Mouse (Mus musculus): ENCODE measurements around the gene Eya2. TPM values are rescaled to one million over a fixed set of nuclear protein-coding genes. Genes with fewer than 3 reads are reported as not detected.

Eya2 gene
- polyA plus RNA-seq, 1 experiment from 2014 or later: 7.2 TPM

DNA sequence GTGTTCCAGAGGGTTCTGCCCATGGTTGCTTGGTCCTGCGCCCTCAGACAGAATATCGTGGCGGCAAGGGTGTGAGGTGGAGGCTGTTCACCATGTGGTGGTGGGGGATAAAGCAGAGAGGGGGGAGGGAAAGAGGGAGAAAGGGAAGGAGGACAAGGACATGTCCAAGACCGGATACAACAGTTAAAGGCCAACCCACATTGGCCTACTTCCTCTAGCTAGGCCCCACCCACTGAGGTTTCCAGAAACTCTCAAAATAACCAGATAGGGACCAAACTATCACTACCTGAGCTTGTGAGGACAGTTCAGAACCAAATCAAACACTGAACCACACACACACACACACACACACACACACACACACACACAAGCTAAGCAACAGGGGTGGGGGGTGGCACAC is 157.9 kb downstream of the Eya2 start:
- H3K27ac ChIP-seq (replicated peaks): no peak overlapping the region
- H3K9ac ChIP-seq (replicated peaks): no peak overlapping the region
- WGBS: 82% methylated on average over 4 of the region's 4 CpGs
- H3K9me3 ChIP-seq: no peaks in the 10 kb centered on the region
- peaks cover 15% of the 10 kb centered on the region for H3K27me3 ChIP-seq
- H3K4me3 ChIP-seq: no peak overlapping the region
- ATAC-seq (ENCODE audit: low FRiP score, low read depth): no peak
- H3K4me2 ChIP-seq (replicated peaks): no peak overlapping the region
- H3K4me1 ChIP-seq: peaks cover 15% of the 10 kb centered on the region
- no peaks in the 10 kb centered on the region for H3K36me3 ChIP-seq

DNA sequence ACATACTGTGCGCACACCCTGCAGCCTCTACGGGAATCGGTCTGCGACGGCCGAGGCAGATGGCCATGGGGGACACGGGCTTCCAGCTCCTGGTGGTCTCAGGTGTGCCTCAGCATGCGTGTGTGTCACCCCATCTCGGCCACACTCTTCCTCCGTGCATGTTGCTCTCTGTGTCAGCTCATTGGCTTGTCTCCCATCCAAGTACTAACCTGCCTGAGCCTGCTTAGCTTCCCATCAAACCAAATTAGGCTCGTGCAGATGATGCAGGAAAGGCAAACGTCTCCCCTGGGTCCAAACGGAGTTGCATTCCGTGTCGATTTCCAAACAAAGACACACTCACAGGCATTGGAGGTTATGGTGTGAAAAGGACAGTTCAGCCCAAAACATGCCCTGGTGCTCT is 163.0 kb downstream of the Eya2 start:
- ATAC-seq (ENCODE audit: low FRiP score, low read depth): peak; percentile 47
- Histone ChIP-seq H3K9me3 (no peaks in the 10 kb centered on the region), H3K4me3 (no peak overlapping the region), H3K9ac (replicated peaks) (no peak overlapping the region), H3K4me2 (replicated peaks) (no peak overlapping the region), H3K27me3 (0 out of 2 replicates have a peak, but pooled peaks cover 4% of the 10 kb centered on the region), H3K36me3 (no peaks in the 10 kb centered on the region), H3K4me1 (peaks cover 18% of the 10 kb centered on the region), H3K27ac (replicated peaks) (no peak overlapping the region)
- 69% methylated on average over 15 of the region's 15 CpGs for WGBS

DNA sequence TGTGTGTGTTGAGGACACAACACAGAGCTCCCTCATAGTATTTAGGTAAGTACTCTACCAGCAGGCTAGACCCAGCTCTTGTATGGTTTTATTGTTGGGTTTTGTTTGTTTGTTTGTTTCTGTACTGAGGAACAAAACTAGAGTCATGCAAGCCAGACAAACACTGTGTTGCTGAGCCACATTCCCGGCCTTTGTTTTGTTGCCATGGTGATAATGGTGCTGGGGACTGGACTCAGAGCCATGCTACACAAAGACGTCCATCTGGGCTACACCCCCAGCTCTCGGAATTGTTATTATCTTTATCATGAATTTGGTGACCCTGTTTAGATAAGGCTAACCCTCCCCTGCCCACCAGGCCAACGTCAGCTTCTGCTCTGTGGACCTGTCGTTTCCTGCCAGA is 163.7 kb downstream of the Eya2 start:
- Histone ChIP-seq H3K9me3 (no peaks in the 10 kb centered on the region), H3K27me3 (0 out of 2 replicates have a peak, but pooled peaks cover 4% of the 10 kb centered on the region), H3K4me1 (peaks cover 18% of the 10 kb centered on the region), H3K27ac (replicated peaks) (no peak overlapping the region), H3K4me3 (no peak overlapping the region), H3K9ac (replicated peaks) (no peak overlapping the region), H3K36me3 (no peaks in the 10 kb centered on the region), H3K4me2 (replicated peaks) (no peak overlapping the region)
- peak; percentile 66; the same call in 1 of the 2 replicates for ATAC-seq (ENCODE audit: low FRiP score, low read depth)
- WGBS: 14% methylated on average over 5 of the region's 5 CpGs

DNA sequence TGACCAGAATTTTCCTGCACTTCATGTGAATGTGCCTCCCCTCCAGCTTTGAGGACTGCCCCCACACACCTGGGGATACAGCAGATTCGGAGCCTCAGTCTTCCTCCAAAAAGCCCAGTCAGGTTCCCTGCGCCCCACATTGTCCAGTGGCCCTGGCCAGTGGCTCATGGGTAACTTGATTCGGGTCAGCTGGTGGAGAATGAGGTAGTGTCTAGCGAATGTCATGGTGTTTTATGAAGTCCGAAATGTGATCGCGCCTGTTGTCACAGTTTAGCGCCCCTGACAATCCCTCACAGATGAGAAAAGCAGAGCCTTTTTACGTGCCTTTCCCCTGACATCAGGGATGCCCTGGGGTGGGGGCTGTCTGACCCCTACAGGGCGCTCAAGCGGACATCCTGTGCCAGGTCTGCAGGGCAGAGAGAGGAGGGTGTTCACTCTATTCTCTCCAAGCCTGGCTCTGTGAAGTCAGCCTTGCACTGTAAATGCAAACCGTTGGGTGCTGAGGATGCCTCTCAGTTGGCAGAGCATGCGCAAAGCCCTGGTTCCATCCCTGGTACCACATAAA is 164.7 kb downstream of the Eya2 start:
- Histone ChIP-seq H3K27me3 (0 out of 2 replicates have a peak, but pooled peaks cover 4% of the 10 kb centered on the region), H3K4me2 (replicated peaks) (no peak overlapping the region), H3K27ac (replicated peaks) (no peak overlapping the region), H3K4me1 (peaks cover 18% of the 10 kb centered on the region), H3K4me3 (no peak overlapping the region), H3K9ac (replicated peaks) (no peak overlapping the region), H3K36me3 (no peaks in the 10 kb centered on the region), H3K9me3 (no peaks in the 10 kb centered on the region)
- 83% methylated on average over 13 of the region's 13 CpGs for WGBS
- ATAC-seq (ENCODE audit: low FRiP score, low read depth): no peak

DNA sequence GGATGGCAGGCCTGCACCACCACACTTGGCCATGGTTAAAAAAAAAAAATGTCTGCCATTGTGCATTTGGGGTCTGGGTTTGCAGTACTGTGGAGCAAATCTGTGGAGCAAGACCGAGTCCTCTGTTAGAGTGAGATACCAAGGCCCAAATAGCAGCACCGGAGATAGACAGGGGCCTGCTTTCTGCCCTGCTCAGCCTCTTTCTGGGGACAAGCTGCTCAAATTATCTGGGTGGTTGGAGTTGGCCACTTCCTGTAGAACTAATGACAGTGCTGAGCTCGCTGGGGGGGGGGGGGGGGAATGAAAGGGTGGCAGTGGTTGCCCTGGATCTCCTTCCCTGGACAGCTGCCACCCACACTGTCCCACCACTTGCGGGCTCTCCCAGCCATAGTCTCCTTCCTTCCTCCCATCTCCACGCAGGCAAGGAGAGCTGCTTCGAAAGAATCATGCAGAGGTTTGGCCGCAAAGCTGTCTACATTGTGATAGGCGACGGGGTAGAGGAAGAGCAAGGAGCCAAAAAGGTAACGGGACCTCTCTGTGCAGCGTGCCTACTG is 174.1 kb downstream of the Eya2 start:
- no peaks in the 10 kb centered on the region for H3K9me3 ChIP-seq
- H3K27me3 ChIP-seq: no peaks in the 10 kb centered on the region
- peaks cover 11% of the 10 kb centered on the region for H3K4me1 ChIP-seq
- H3K36me3 ChIP-seq: no peaks in the 10 kb centered on the region
- WGBS: 49% methylated on average over 11 of the region's 11 CpGs
- H3K27ac ChIP-seq (replicated peaks): peak overlapping the region; percentile 71
- ATAC-seq (ENCODE audit: low FRiP score, low read depth): 0 out of 2 replicates have a peak, but pooled peaks have one; percentile 16
- no peak overlapping the region for H3K4me3 ChIP-seq
- no peak overlapping the region for H3K9ac ChIP-seq (replicated peaks)
- H3K4me2 ChIP-seq (replicated peaks): no peak overlapping the region

DNA sequence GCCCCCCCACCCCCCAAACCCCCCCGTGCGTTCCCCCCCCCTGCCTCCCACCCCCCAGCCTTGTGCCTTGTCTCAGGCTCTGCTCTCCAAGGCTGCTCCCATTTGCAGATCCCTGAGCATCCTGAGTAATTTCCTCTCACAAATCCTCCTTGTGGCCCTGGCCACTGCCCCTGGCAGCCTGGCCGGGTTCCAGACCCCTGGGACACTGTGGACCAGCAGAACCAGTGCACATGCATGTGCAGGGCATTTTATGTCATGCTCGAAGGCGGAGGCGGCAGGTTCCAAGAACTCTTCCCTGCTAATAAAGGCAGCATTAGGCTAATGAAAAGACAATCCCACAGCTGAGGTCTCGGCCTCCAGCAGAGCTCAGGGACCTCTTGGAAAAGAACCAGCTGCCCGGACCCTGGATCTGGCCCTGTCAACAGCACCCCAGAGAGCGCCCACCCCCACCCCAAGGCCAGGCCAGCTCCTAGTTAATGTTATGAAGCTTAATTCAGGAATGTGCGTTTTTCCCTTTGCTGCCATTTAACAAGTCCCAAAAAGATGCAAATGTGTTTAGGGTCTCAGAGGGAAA is 174.6 kb downstream of the Eya2 start:
- Histone ChIP-seq H3K4me1 (peaks cover 11% of the 10 kb centered on the region), H3K4me3 (no peak overlapping the region), H3K27ac (replicated peaks) (peak overlapping the region; percentile 71), H3K27me3 (no peaks in the 10 kb centered on the region), H3K9ac (replicated peaks) (no peak overlapping the region), H3K9me3 (no peaks in the 10 kb centered on the region), H3K4me2 (replicated peaks) (no peak overlapping the region), H3K36me3 (no peaks in the 10 kb centered on the region)
- WGBS: 26% methylated on average over 9 of the region's 10 CpGs
- ATAC-seq (ENCODE audit: low FRiP score, low read depth): peak; percentile 47

DNA sequence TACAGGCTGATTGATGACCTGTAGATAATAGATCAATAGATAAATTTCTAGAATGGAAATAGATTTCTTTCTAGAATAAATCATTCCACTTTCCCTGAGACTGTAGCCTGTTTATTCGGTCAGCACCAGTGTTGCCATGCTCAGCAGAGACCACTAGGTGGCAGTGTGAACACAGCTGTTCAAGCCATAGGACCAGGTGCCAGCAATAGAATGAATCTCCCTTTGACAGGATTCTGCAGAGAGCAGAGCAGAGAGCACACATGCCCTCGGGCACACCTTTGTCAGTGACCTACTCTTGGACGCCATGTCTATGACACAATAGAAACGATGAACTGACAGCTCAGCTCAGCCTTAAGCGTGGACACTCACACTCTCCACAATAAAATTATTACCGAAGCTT is 184.1 kb downstream of the Eya2 start:
- H3K27ac ChIP-seq (replicated peaks): peak overlapping the region; percentile 64
- peaks cover 11% of the 10 kb centered on the region for H3K36me3 ChIP-seq
- peak; percentile 44; the same call in 1 of the 2 replicates for ATAC-seq (ENCODE audit: low FRiP score, low read depth)
- peaks cover 9% of the 10 kb centered on the region; the same call in 1 of the 2 replicates for H3K4me1 ChIP-seq
- no peak overlapping the region for H3K4me3 ChIP-seq
- H3K9ac ChIP-seq (replicated peaks): no peak overlapping the region
- WGBS: 28% methylated on average over 6 of the region's 6 CpGs
- no peaks in the 10 kb centered on the region for H3K9me3 ChIP-seq
- no peak overlapping the region for H3K4me2 ChIP-seq (replicated peaks)
- no peaks in the 10 kb centered on the region for H3K27me3 ChIP-seq

DNA sequence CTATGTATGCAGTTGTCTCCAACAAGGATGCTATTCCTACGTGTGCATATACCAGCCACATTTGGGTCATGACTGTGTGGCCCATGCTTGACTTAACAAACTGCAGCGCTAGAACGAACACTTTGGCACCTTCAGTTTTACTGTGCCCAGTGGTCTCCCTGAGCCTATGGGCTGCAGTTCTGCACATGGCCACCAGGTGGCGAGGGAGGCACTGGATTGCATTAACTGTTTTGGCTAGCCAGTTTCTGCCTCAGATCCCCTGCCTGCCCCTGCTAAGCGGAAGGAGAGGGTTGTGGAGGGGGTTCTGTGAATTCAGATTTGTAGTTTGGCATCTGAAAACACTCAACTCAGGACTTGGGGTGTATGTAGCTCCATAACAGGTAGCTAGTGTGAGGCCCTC is 187.5 kb downstream of the Eya2 start:
- H3K36me3 ChIP-seq: peaks cover 42% of the 10 kb centered on the region
- H3K27me3 ChIP-seq: no peaks in the 10 kb centered on the region
- 40% methylated on average over 5 of the region's 5 CpGs for WGBS
- no peak overlapping the region for H3K9ac ChIP-seq (replicated peaks)
- 0 out of 2 replicates have a peak, but pooled peaks have one; percentile 31 for ATAC-seq (ENCODE audit: low FRiP score, low read depth)
- no peaks in the 10 kb centered on the region for H3K9me3 ChIP-seq
- H3K27ac ChIP-seq (replicated peaks): peak overlapping the region; percentile 36; the same call in 1 of the 2 replicates
- peaks cover 9% of the 10 kb centered on the region; the same call in 1 of the 2 replicates for H3K4me1 ChIP-seq
- no peak overlapping the region for H3K4me2 ChIP-seq (replicated peaks)
- H3K4me3 ChIP-seq: no peak overlapping the region

DNA sequence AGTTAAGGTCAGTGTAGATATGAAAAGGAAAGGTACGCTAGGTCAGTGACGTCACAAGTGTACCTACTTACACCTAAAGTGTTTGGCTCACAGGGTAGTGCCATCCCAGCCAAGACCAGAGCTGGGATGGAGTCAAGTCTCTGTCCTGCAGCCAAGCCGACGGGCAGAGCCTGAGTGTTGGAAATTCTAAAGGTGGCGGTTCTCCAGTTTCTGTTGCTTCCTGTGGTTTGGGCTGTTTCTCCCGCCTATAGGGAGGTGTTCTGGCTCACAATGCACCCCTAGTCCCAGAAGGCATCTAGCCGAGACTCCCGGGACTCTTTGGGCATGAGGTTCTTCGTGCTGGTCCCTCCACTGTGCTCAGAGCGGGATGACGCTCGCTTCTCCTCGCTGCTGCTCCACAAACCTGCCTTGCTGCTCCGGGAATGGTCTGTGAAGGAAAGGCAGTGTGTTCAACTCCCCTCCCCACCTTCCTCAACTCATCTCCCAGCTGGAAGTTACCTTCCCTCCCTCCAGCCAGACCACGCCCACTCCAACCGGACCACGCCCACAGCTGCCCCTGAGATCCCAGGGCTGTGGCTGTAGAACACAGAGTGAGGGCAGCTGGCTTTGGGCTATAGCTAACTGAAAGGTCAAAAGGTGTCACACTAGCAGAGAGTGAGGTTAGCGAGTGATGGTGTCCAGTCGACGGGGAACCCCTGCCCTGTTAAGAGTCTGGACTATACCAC is 190.6 kb downstream of the Eya2 start:
- H3K4me2 ChIP-seq (replicated peaks): no peak overlapping the region
- H3K9ac ChIP-seq (replicated peaks): no peak overlapping the region
- H3K4me3 ChIP-seq: no peak overlapping the region
- H3K27ac ChIP-seq (replicated peaks): no peak overlapping the region
- WGBS: 90% methylated on average over 20 of the region's 20 CpGs
- peaks cover 9% of the 10 kb centered on the region for H3K4me1 ChIP-seq
- no peak for ATAC-seq (ENCODE audit: low FRiP score, low read depth)
- no peaks in the 10 kb centered on the region for H3K9me3 ChIP-seq
- peaks cover 73% of the 10 kb centered on the region for H3K36me3 ChIP-seq
- H3K27me3 ChIP-seq: no peaks in the 10 kb centered on the region

DNA sequence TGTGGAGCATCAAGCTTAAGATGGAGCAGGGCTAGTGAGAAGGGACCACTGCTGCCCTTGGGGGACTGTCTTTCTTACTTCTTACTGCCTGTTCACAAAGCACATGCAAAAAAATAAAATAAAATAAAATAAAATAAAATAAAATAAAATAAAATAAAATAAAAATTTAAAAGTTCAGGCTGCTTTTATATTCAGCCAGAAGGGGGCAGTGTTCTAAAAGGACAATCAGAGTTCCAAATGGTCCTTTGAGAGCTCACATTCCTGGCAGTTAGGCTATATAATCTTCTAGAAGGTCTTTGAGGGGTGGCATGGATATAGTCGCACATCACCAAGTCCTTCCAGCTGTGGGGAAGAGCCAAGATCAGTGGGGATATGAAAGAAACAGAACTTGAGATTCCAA is 191.6 kb downstream of the Eya2 start:
- H3K9me3 ChIP-seq: no peaks in the 10 kb centered on the region
- no peak overlapping the region for H3K4me3 ChIP-seq
- peaks cover 19% of the 10 kb centered on the region for H3K4me1 ChIP-seq
- WGBS: 84% methylated on average over 1 of the region's 1 CpGs
- peaks cover 78% of the 10 kb centered on the region for H3K36me3 ChIP-seq
- no peak overlapping the region for H3K4me2 ChIP-seq (replicated peaks)
- ATAC-seq (ENCODE audit: low FRiP score, low read depth): no peak
- H3K27me3 ChIP-seq: no peaks in the 10 kb centered on the region
- no peak overlapping the region for H3K9ac ChIP-seq (replicated peaks)
- no peak overlapping the region for H3K27ac ChIP-seq (replicated peaks)

DNA sequence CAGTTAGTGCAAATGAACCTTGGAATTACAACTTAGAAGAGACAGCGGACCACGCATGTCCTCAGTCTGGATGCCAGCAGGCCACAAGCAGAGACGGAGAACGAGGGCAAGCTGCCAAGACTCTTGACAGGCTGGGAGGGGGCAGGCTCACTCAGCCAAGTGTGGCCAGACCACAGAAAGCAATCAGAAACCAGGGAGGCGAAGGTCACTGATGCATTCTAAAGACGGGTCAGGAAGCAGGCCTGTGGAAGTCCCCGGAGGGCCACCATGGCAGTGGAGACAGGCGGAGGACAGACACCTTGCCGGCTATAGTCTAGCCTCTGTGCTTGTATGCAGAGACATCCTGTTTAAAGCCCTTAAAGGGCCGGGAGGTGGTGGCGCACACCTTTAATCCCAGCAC is 193.2 kb downstream of the Eya2 start:
- ATAC-seq (ENCODE audit: low FRiP score, low read depth): no peak
- H3K27ac ChIP-seq (replicated peaks): no peak overlapping the region
- 78% methylated on average over 11 of the region's 11 CpGs for WGBS
- H3K27me3 ChIP-seq: no peaks in the 10 kb centered on the region
- H3K4me2 ChIP-seq (replicated peaks): no peak overlapping the region
- no peaks in the 10 kb centered on the region for H3K9me3 ChIP-seq
- peaks cover 87% of the 10 kb centered on the region for H3K36me3 ChIP-seq
- no peak overlapping the region for H3K4me3 ChIP-seq
- no peak overlapping the region for H3K9ac ChIP-seq (replicated peaks)
- peaks cover 15% of the 10 kb centered on the region for H3K4me1 ChIP-seq

DNA sequence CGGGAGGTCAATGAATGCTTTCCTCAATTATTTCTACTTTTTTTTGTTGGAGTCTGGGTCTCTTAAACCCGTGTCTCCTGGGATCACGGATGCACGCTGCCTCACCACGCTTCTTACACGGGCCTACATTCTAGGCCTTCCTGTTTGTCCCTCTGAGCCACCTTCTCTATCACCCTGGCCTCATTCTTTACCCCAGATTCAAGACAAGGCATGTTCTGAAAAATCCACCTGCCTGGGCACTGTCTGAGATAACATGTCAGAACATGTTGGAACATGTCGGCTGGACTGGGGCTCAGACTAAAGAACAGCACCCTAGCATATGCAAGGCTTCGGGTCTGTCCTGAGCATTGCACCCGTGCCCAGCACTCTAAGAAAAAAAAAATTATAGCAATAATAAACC is 194.0 kb downstream of the Eya2 start:
- Histone ChIP-seq H3K9ac (replicated peaks) (no peak overlapping the region), H3K9me3 (no peaks in the 10 kb centered on the region), H3K4me2 (replicated peaks) (no peak overlapping the region), H3K36me3 (peaks cover 92% of the 10 kb centered on the region), H3K4me1 (peaks cover 15% of the 10 kb centered on the region), H3K27me3 (no peaks in the 10 kb centered on the region), H3K4me3 (no peak overlapping the region), H3K27ac (replicated peaks) (no peak overlapping the region)
- 95% methylated on average over 9 of the region's 9 CpGs for WGBS
- ATAC-seq (ENCODE audit: low FRiP score, low read depth): no peak
